Mouse (Mus musculus): Measurements from ENCODE around the gene Stard5. TPM values are rescaled to one million over a fixed set of nuclear protein-coding genes. Genes with fewer than 3 reads are reported as not detected.

The Stard5 gene
- total RNA-seq, 2 experiments from 2014 or later = 14.5 to 17.3 TPM

- no peak for ATAC-seq (ENCODE audit: poor library complexity, severe bottlenecking)
Measured at GRCm38 (mm10) chr7:83631073-83631827, 509 bp upstream of the Stard5 start.

- no peak for ATAC-seq (ENCODE audit: poor library complexity, severe bottlenecking)
Measured at GRCm38 (mm10) chr7:83632682-83633120, 942 bp downstream of the Stard5 start.

GRCm38 (mm10) chr7:83633856-83634255, 2.1 kb downstream of the Stard5 start:
- ATAC-seq (ENCODE audit: poor library complexity, severe bottlenecking) = peak; percentile 19; the same call in 1 of the 2 replicates

GRCm38 (mm10) chr7:83635726-83636125, 4.0 kb downstream of the Stard5 start:
- no peak for ATAC-seq (ENCODE audit: poor library complexity, severe bottlenecking)

- ATAC-seq (ENCODE audit: poor library complexity, severe bottlenecking) = no peak
Measured at GRCm38 (mm10) chr7:83636425-83636824, 4.7 kb downstream of the Stard5 start.

GRCm38 (mm10) chr7:83637781-83638583, 6.2 kb downstream of the Stard5 start:
- ATAC-seq (ENCODE audit: poor library complexity, severe bottlenecking) = no peak

- ATAC-seq (ENCODE audit: poor library complexity, severe bottlenecking) = peak; percentile 81
Measured at GRCm38 (mm10) chr7:83639084-83639483, 7.3 kb downstream of the Stard5 start.

GRCm38 (mm10) chr7:83640581-83640980, 8.8 kb downstream of the Stard5 start:
- no peak for ATAC-seq (ENCODE audit: poor library complexity, severe bottlenecking)

- no peak for ATAC-seq (ENCODE audit: poor library complexity, severe bottlenecking)
Measured at GRCm38 (mm10) chr7:83641163-83641562, 9.4 kb downstream of the Stard5 start.

- ATAC-seq (ENCODE audit: poor library complexity, severe bottlenecking) = no peak
Measured at GRCm38 (mm10) chr7:83643581-83643980, 11.8 kb downstream of the Stard5 start.

- no peak for ATAC-seq (ENCODE audit: poor library complexity, severe bottlenecking)
Measured at GRCm38 (mm10) chr7:83644761-83645160, 13.0 kb downstream of the Stard5 start.

GRCm38 (mm10) chr7:83645476-83645875, 13.7 kb downstream of the Stard5 start:
- ATAC-seq (ENCODE audit: poor library complexity, severe bottlenecking) = peak; percentile 79

- no peak for ATAC-seq (ENCODE audit: poor library complexity, severe bottlenecking)
Measured at GRCm38 (mm10) chr7:83648807-83649206, 17.0 kb downstream of the Stard5 start.

- peak; percentile 50 for ATAC-seq (ENCODE audit: poor library complexity, severe bottlenecking)
Measured at GRCm38 (mm10) chr7:83650638-83651037, 18.9 kb downstream of the Stard5 start.

GRCm38 (mm10) chr7:83652498-83652897, 20.7 kb downstream of the Stard5 start:
- ATAC-seq (ENCODE audit: poor library complexity, severe bottlenecking) = no peak

- peak; percentile 37 for ATAC-seq (ENCODE audit: poor library complexity, severe bottlenecking)
Measured at GRCm38 (mm10) chr7:83653605-83654051, 21.9 kb downstream of the Stard5 start.

- no peak for ATAC-seq (ENCODE audit: poor library complexity, severe bottlenecking)
Measured at GRCm38 (mm10) chr7:83654196-83654595, 22.4 kb downstream of the Stard5 start.

- peak; percentile 50 for ATAC-seq (ENCODE audit: poor library complexity, severe bottlenecking)
Measured at GRCm38 (mm10) chr7:83654938-83655630, 23.3 kb downstream of the Stard5 start.

- ATAC-seq (ENCODE audit: poor library complexity, severe bottlenecking) = peak; percentile 28
Measured at GRCm38 (mm10) chr7:83658716-83659115, 27.0 kb downstream of the Stard5 start.

- ATAC-seq (ENCODE audit: poor library complexity, severe bottlenecking) = peak; percentile 74
Measured at GRCm38 (mm10) chr7:83659159-83660065, 27.7 kb downstream of the Stard5 start.

Measured in megakaryocyte, adult 5-6 weeks (primary cell).